Mouse (Mus musculus) bone marrow macrophage, adult 2 months (primary cell): ENCODE measurements around the gene Zfp3. TPM values are rescaled to one million over a fixed set of nuclear protein-coding genes. Genes with fewer than 3 reads are reported as not detected.

Experiments used
- H3K27ac ChIP-seq: 2 replicates; pipeline ENCODE4 v1.5.1; 2012; ENCODE audit warnings: low read depth, low read length; ENCODE audit not compliant: insufficient read depth
- H3K4me1 ChIP-seq: 2 replicates; pipeline ENCODE4 v1.6.1; 2012; ENCODE audit warnings: low read length; ENCODE audit not compliant: control insufficient read depth, insufficient read depth
- H3K4me3 ChIP-seq: 2 replicates; pipeline ENCODE4 v1.5.1; 2012; ENCODE audit warnings: mild to moderate bottlenecking, low read length, moderate library complexity; ENCODE audit not compliant: insufficient read depth
- CTCF ChIP-seq: IDR thresholded peaks from 2 replicates; pipeline ENCODE4 v1.5.1; 2012; ENCODE audit warnings: low read depth, mild to moderate bottlenecking, low read length, moderate library complexity
- POLR2A ChIP-seq: IDR thresholded peaks from 2 replicates; pipeline ENCODE4 v1.6.1; 2012; ENCODE audit warnings: mild to moderate bottlenecking, low read depth, low read length, borderline replicate concordance
- polyA plus RNA-seq: library from polyadenylated mRNA; stranded (reverse); fragments of >200 nt; gene quantifications from 2 replicates; pipeline ENCODE4 v1.2.4, GENCODE M21; 2012; ENCODE audit not compliant: missing spikeins, insufficient read depth, insufficient read length

Zfp3 gene
- polyA plus RNA-seq, 1 experiment = 3.3 TPM

- H3K4me1 ChIP-seq = peaks cover 56% of the 10 kb centered on the region
- H3K27ac ChIP-seq = peak overlapping the region; percentile 97
- TF ChIP-seq CTCF (no peak), POLR2A (no peak)
- peak overlapping the region; percentile 18 for H3K4me3 ChIP-seq
Measured at GRCm38 (mm10) chr11:70803711-70804200, 39.7 kb downstream of the Zfp3 start.

GRCm38 (mm10) chr11:70804395-70804794, 40.4 kb downstream of the Zfp3 start:
- H3K4me3 ChIP-seq = no peak overlapping the region
- no peak for TF ChIP-seq POLR2A
- TF ChIP-seq CTCF = no peak
- peaks cover 51% of the 10 kb centered on the region for H3K4me1 ChIP-seq
- H3K27ac ChIP-seq = peak overlapping the region; percentile 97

DNA sequence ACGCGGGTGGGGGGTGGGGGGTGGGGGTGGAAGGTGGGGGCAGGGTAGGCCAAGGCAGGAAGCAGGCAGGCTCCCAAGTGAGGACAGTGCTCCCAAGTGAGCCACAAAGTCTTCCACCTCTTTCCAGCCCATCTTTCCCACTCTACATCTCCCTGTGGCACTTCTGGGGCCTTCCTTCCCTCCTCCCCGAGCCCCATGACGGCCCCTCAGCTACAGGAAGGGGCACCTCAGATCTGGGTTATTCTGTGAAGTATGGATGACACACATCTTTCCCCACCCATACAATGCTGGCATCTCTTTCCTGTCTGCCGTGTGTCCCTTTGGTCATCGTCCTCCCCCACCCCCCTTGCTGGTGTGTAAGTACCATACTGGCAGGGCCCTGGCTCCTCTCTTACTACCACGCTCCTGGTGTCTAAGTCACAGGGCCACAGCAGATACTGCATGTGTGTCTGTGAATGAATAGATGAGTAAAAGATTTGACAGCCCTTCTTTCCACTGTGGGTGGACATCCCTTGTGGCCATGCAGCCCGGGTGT, 41.7 kb downstream of the Zfp3 start:
- TF ChIP-seq POLR2A (no peak), CTCF (no peak)
- H3K27ac ChIP-seq = peak overlapping the region; percentile 97

GRCm38 (mm10) chr11:70806697-70807096, 42.7 kb downstream of the Zfp3 start:
- Histone ChIP-seq H3K27ac (no peak overlapping the region), H3K4me1 (peaks cover 52% of the 10 kb centered on the region), H3K4me3 (no peak overlapping the region)
- TF ChIP-seq POLR2A = no peak
- no peak for TF ChIP-seq CTCF

More for the DNA sequence above, 41.7 kb downstream of the Zfp3 start:
- H3K4me3 ChIP-seq = peak overlapping the region; percentile 46
- H3K4me1 ChIP-seq = peaks cover 51% of the 10 kb centered on the region

DNA sequence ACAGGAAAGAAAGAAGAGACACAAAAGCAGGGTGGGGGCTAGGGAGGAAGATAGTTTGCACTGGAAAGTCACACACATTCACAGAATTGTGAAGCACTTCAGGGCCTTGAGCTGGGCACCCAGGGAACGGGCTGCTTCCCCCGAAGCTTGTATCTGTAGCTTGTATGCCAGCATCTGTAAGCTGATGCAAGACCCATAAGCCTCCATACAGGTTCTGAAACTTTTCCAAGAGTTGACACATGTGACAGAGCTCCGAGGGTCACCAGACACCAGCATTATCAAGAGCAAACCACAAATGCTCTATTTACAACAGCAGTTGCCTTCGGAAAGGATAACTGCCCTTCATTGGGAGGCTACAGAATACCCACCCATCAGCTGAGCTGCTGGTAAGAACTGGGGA, 43.6 kb downstream of the Zfp3 start:
- TF ChIP-seq POLR2A = no peak
- no peak for TF ChIP-seq CTCF
- Histone ChIP-seq H3K4me3 (no peak overlapping the region), H3K27ac (no peak overlapping the region), H3K4me1 (peaks cover 60% of the 10 kb centered on the region)

- TF ChIP-seq POLR2A = no peak
- no peak for TF ChIP-seq CTCF
- H3K27ac ChIP-seq = no peak overlapping the region
- H3K4me3 ChIP-seq = no peak overlapping the region
- H3K4me1 ChIP-seq = peaks cover 60% of the 10 kb centered on the region
Measured at GRCm38 (mm10) chr11:70808101-70808500, 44.1 kb downstream of the Zfp3 start.

DNA sequence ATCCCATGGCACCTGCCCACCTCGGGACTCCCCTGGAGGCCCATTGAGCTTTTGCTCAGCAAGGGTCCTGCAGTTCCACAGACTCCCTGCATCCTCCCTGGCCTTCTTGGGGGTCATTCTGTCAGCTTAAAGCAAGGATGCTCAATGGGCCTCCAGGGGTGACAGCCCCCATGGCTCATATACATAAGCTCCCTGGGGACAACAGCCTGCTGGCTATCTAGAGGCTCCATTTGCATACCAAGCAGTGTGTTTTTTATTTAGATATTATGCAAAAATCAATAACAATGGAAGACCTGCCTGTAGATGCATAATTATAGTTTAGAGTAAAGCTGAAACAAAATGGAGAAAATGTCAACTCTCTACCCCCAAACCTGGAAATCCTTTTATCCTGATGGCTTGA, 45.0 kb downstream of the Zfp3 start:
- Histone ChIP-seq H3K4me3 (no peak overlapping the region), H3K27ac (no peak overlapping the region), H3K4me1 (peaks cover 61% of the 10 kb centered on the region)
- TF ChIP-seq POLR2A (no peak), CTCF (no peak)

GRCm38 (mm10) chr11:70811041-70811440, 47.0 kb downstream of the Zfp3 start:
- Histone ChIP-seq H3K27ac (no peak overlapping the region), H3K4me1 (peaks cover 44% of the 10 kb centered on the region), H3K4me3 (no peak overlapping the region)
- TF ChIP-seq CTCF (no peak), POLR2A (no peak)

GRCm38 (mm10) chr11:70811471-70812240, 47.6 kb downstream of the Zfp3 start:
- H3K27ac ChIP-seq = peak overlapping the region; percentile 61; the same call in 1 of the 2 replicates
- no peak for TF ChIP-seq CTCF
- TF ChIP-seq POLR2A = no peak
- no peak overlapping the region for H3K4me3 ChIP-seq
- H3K4me1 ChIP-seq = peaks cover 44% of the 10 kb centered on the region

DNA sequence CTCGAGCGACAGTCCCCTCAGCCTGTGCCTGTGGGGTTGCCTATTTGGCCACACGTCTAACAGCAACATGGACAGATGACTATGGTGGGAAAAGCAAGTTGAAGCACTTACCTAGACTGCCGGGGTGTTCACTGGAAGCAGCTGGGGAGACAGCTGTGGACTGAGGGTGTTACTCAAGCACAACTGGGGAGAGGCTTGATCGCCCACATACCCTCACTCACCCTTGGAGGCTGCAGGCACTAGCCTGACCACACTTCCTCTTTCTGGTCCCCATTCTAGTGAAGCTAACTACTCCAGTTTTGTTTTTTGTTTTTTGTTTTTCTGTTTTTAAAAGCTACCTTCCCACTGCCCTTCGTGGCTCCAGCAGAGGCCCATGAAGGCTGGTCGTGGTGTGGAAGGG, 48.4 kb downstream of the Zfp3 start, which contains the start of gene Scimp:
Gene Scimp (minus strand): TSS at position 222 of the 400 bp plus-strand sequence.
- peak within 1 kb of the TSS; percentile 61 for H3K27ac ChIP-seq
- peaks cover 42% of the 10 kb centered on the region for H3K4me1 ChIP-seq
- H3K4me3 ChIP-seq = no peak within 1 kb of the TSS
- TF ChIP-seq POLR2A = no peak
- no peak for TF ChIP-seq CTCF
